Mouse (Mus musculus): Measurements from ENCODE around the gene Trak1.
A peak's percentile ranks its signal among the peaks of the same experiment; 100 is the strongest.

GRCm38 (mm10) chr9:121391898-121392297, 94.6 kb downstream of the Trak1 start:
- TF ChIP-seq CTCF (IDR thresholded peaks at IDR 0.05; ENCODE audit: low read depth) (peak; percentile 26; the same call in 1 of the 2 replicates), EP300 (IDR thresholded peaks at IDR 0.05; ENCODE audit: low read depth) (no peak)

Measured in liver, embryonic 14.5 days (tissue).